Mouse (Mus musculus) lung, postnatal 0 days (tissue): ENCODE measurements at regions not wholly inside any gene's neighbourhood (a gene's known extent, or its start where the extent isn't known, plus 50 kb on each side); places are given as distances from the start of the nearest gene placed in this dataset.

Experiments
- CTCF ChIP-seq: IDR thresholded peaks from 2 replicates; pipeline ENCODE4 v1.5.1; 2016; ENCODE audit warnings: antibody characterized with exemption, mild to moderate bottlenecking
- EP300 ChIP-seq: IDR thresholded peaks from 2 replicates; pipeline ENCODE4 v1.6.1; 2016; ENCODE audit warnings: antibody characterized with exemption, mild to moderate bottlenecking, control low read depth

GRCm38 (mm10) chr13:112159430-112160172 lies 128.7 kb upstream of the Ankrd55 start:
- TF ChIP-seq CTCF (no peak), EP300 (no peak)
